Mouse (Mus musculus): Measurements from ENCODE around the gene Capn12. TPM values are rescaled to one million over a fixed set of nuclear protein-coding genes. Genes with fewer than 3 reads are reported as not detected.

Gene Capn12
- 0.29 and 0.36 TPM in 2 replicates for polyA plus RNA-seq (2021; fragmentation: Nextera tagmentation)
- long read RNA-seq, experiment 1, partial matches to known transcripts: 1 of 1 reads
- long read RNA-seq, experiment 1, other reads (novel, unspliced or antisense): 0 of 1 reads
- long read RNA-seq, experiment 2, partial matches to known transcripts: 0 of 1 reads
- long read RNA-seq, experiment 2, other reads (novel, unspliced or antisense): 1 of 1 reads

DNA sequence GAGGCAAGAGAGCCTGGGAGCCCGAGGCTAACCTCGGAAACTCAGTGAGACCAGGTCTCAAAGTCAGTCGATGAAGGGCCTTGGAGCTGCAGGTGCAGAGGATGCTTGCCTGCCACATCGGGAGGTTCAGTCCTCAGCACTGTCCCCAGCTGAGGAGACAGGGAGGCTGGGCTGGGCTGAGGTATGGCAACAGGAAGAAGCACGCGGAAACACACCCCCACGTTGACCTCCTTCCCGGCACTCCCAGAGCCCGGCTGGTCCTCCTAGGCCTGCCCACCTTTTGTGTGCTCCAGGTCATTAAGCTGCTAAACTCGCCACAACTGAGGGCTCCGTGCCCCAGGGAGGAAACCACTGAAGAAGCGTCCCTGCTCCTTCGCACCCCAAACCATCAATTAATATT lies at the start of gene Capn12:
Gene Capn12 (plus strand): TSS at position 224 of the 400 bp plus-strand sequence.

DNA sequence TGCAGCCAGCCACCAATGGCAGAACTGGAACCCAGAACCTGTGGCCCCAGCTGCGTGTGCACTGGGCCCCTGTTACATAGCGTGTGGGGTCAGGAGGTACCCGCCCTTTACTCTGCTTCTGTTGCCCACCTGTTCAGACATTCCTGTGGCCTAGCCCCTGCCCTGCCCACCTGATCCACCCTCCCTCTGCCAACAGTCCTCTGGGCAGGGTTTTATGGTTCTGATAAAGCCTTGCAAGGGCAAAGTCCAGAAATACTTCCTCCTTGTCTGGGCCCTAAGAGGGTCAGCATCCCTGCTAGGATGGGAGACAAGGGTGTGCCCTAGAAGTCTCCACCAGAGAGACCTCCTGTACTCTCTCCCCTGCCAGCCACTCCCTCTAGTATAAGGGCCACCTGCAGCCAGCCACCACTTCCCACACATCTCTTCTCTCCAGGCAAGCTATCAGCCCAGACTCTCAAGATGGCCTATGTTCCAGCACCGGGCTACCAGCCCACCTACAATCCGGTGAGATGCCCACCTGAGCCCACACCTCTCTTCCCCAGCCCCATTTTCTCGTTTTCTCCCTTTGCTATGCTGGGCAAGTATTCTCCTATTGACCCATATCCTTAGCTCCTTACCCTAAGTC lies 47.4 kb upstream of the Capn12 start, which contains the start of gene Lgals4:
Gene Lgals4 (plus strand): TSS at position 132 of the 625 bp plus-strand sequence.

GRCm38 (mm10) chr7:28863540-28863939 lies 17.7 kb upstream of the Capn12 start, which contains the start of gene Lgals7:
Lgals7 (plus strand) TSS chr7:28863853.

Other genes starting within 250 kb of the Capn12 start
- 11.9 and 13.0 TPM in 2 replicates for gene Fbxo27, start 188.6 kb upstream of the Capn12 start, polyA plus RNA-seq (2021; fragmentation: Nextera tagmentation)
- 2.4 and 2.6 TPM in 2 replicates for gene Fbxo17, start 164.6 kb upstream of the Capn12 start, polyA plus RNA-seq (2021; fragmentation: Nextera tagmentation)
- 263 and 268 TPM in 2 replicates for gene Mrps12, start 139.6 kb upstream of the Capn12 start, polyA plus RNA-seq (2021; fragmentation: Nextera tagmentation)
- gene Sars2, start 139.4 kb upstream of the Capn12 start, polyA plus RNA-seq (2021; fragmentation: Nextera tagmentation): 11.6 and 13.2 TPM in 2 replicates
- gene Ccer2, start 125.2 kb upstream of the Capn12 start, polyA plus RNA-seq (2021; fragmentation: Nextera tagmentation): 0.69 and 1.0 TPM in 2 replicates
- gene Sirt2, start 114.7 kb upstream of the Capn12 start, polyA plus RNA-seq (2021; fragmentation: Nextera tagmentation): 156 and 178 TPM in 2 replicates
- gene Nfkbib, start 113.9 kb upstream of the Capn12 start, polyA plus RNA-seq (2021; fragmentation: Nextera tagmentation): 53.0 and 54.7 TPM in 2 replicates
- gene Rinl, start 92.5 kb upstream of the Capn12 start, polyA plus RNA-seq (2021; fragmentation: Nextera tagmentation): 2.7 and 3.0 TPM in 2 replicates
- 59.9 and 81.2 TPM in 2 replicates for gene Hnrnpl, start 72.9 kb upstream of the Capn12 start, polyA plus RNA-seq (2021; fragmentation: Nextera tagmentation)
- gene Ech1, start 56.2 kb upstream of the Capn12 start, polyA plus RNA-seq (2021; fragmentation: Nextera tagmentation): 166 and 175 TPM in 2 replicates
- 0.19 and 0.28 TPM in 2 replicates for gene Lgals4, start 47.6 kb upstream of the Capn12 start, polyA plus RNA-seq (2021; fragmentation: Nextera tagmentation)
- gene Lgals7, start 17.6 kb upstream of the Capn12 start, polyA plus RNA-seq (2021; fragmentation: Nextera tagmentation): 0.39 TPM in 1 of 2 replicates, not detected in the other
- 90.7 and 101 TPM in 2 replicates for gene Actn4, start 80.9 kb downstream of the Capn12 start, polyA plus RNA-seq (2021; fragmentation: Nextera tagmentation)
- 580 and 617 TPM in 2 replicates for gene Eif3k, start 100.4 kb downstream of the Capn12 start, polyA plus RNA-seq (2021; fragmentation: Nextera tagmentation)
- gene Map4k1, start 100.6 kb downstream of the Capn12 start, polyA plus RNA-seq (2021; fragmentation: Nextera tagmentation): 0.26 and 0.45 TPM in 2 replicates
- 2.2 and 2.4 TPM in 2 replicates for gene Ryr1, start 243.8 kb downstream of the Capn12 start, polyA plus RNA-seq (2021; fragmentation: Nextera tagmentation)